Mouse (Mus musculus): Measurements from ENCODE around the gene Enox1. TPM values are rescaled to one million over a fixed set of nuclear protein-coding genes. Genes with fewer than 3 reads are reported as not detected.

Enox1 gene
- total and polyA plus RNA-seq, 3 experiments: not detected

GRCm38 (mm10) chr14:77662994-77663393 lies 506.4 kb downstream of the Enox1 start:
- H3K4me1 ChIP-seq (ENCODE audit: control insufficient read depth in 1 of 2, insufficient read depth in 2 of 2): no peaks in the 10 kb centered on the region
- in situ Hi-C loops (cut with MboI; ENCODE audit: low pct_ligation_motif_present, low pct_unique_long_range_greater_than_20kb, low sequenced_read_pairs) (no loop called here), dilution Hi-C loops (cut with MboI; ENCODE audit: extremely low pct_ligation_motif_present, extremely low pct_unique_long_range_greater_than_20kb, low sequenced_read_pairs) (no loop called here)
- H3K9ac ChIP-seq (ENCODE audit: insufficient read depth, low read depth): no peak overlapping the region
- DNase-seq (ENCODE audit: extremely low read depth): no peak
- no peaks in the 10 kb centered on the region for H3K27me3 ChIP-seq (replicated peaks)
- no peak for TF ChIP-seq ETS1 (conservative IDR thresholded peaks at IDR 0.05; ENCODE audit: low read depth, low read length)
- no peak for TF ChIP-seq BHLHE40 (IDR thresholded peaks at IDR 0.05; ENCODE audit: low read depth, low read length)
- TF ChIP-seq MAFK (IDR thresholded peaks at IDR 0.05; ENCODE audit: insufficient replicate concordance, low read length): no peak
- TF ChIP-seq JUND (conservative IDR thresholded peaks at IDR 0.05; ENCODE audit: low read depth, low read length): no peak
- TF ChIP-seq NELFE (IDR thresholded peaks at IDR 0.05; ENCODE audit: low read depth, low read length): no peak
- no peak for TF ChIP-seq SIN3A (IDR thresholded peaks at IDR 0.05; ENCODE audit: low read length)
- no peak for TF ChIP-seq USF2 (conservative IDR thresholded peaks at IDR 0.05; ENCODE audit: low read depth, low read length)
- no peak for TF ChIP-seq E2F4 (IDR thresholded peaks at IDR 0.05; ENCODE audit: insufficient replicate concordance, low read depth, low read length)
- H3K9me3 ChIP-seq (replicated peaks; ENCODE audit: low read length): peaks cover 67% of the 10 kb centered on the region
- H3K36me3 ChIP-seq (replicated peaks in 1 of 2; ENCODE audit: control insufficient read depth in 1 of 2, insufficient read depth in 1 of 2, low read length in 1 of 2): no peaks in the 10 kb centered on the region
- H3K4me3 ChIP-seq (replicated peaks in 1 of 3; ENCODE audit: low read depth in 2 of 3, low read length in 2 of 3, poor library complexity in 1 of 3): no peak overlapping the region
- no peak overlapping the region for H3K27ac ChIP-seq (ENCODE audit: insufficient read depth, low read depth)
- H3K79me2 ChIP-seq (replicated peaks; ENCODE audit: control insufficient read depth, extremely low read depth, insufficient read depth, poor library complexity, severe bottlenecking): no peaks in the 10 kb centered on the region
- no peak overlapping the region for H3K4me2 ChIP-seq (ENCODE audit: insufficient read depth, low read depth, poor library complexity, severe bottlenecking)

- H3K9me3 ChIP-seq (replicated peaks; ENCODE audit: low read length): peaks cover 75% of the 10 kb centered on the region
- no peaks in the 10 kb centered on the region for H3K36me3 ChIP-seq (replicated peaks in 1 of 2; ENCODE audit: control insufficient read depth in 1 of 2, insufficient read depth in 1 of 2, low read length in 1 of 2)
- H3K4me2 ChIP-seq (ENCODE audit: insufficient read depth, low read depth, poor library complexity, severe bottlenecking): no peak overlapping the region
- no peak overlapping the region for H3K4me3 ChIP-seq (replicated peaks in 1 of 3; ENCODE audit: low read depth in 2 of 3, low read length in 2 of 3, poor library complexity in 1 of 3)
- dilution Hi-C loops (cut with MboI; ENCODE audit: extremely low pct_ligation_motif_present, extremely low pct_unique_long_range_greater_than_20kb, low sequenced_read_pairs): no loop called here
- H3K27ac ChIP-seq (ENCODE audit: insufficient read depth, low read depth): no peak overlapping the region
- no peaks in the 10 kb centered on the region for H3K4me1 ChIP-seq (ENCODE audit: control insufficient read depth in 1 of 2, insufficient read depth in 2 of 2)
- no peak overlapping the region for H3K9ac ChIP-seq (ENCODE audit: insufficient read depth, low read depth)
- no peaks in the 10 kb centered on the region for H3K79me2 ChIP-seq (replicated peaks; ENCODE audit: control insufficient read depth, extremely low read depth, insufficient read depth, poor library complexity, severe bottlenecking)
- no peaks in the 10 kb centered on the region for H3K27me3 ChIP-seq (replicated peaks)
- no peak for TF ChIP-seq ETS1 (conservative IDR thresholded peaks at IDR 0.05; ENCODE audit: low read depth, low read length)
- no peak for TF ChIP-seq NRF1 (IDR thresholded peaks at IDR 0.05; ENCODE audit: low read depth, low read length)
- no peak for TF ChIP-seq E2F4 (IDR thresholded peaks at IDR 0.05; ENCODE audit: insufficient replicate concordance, low read depth, low read length)
- no peak for TF ChIP-seq ZKSCAN1 (IDR thresholded peaks at IDR 0.05; ENCODE audit: borderline replicate concordance, low read depth, low read length)
- TF ChIP-seq ZC3H11A (IDR thresholded peaks at IDR 0.05; ENCODE audit: low read depth, low read length): no peak
- DNase-seq (ENCODE audit: extremely low read depth): no peak
- in situ Hi-C loops (cut with MboI; ENCODE audit: low pct_ligation_motif_present, low pct_unique_long_range_greater_than_20kb, low sequenced_read_pairs): no loop called here
Measured at GRCm38 (mm10) chr14:77668096-77668495, 511.5 kb downstream of the Enox1 start.

- in situ Hi-C loops (cut with MboI; ENCODE audit: low pct_ligation_motif_present, low pct_unique_long_range_greater_than_20kb, low sequenced_read_pairs): no loop called here
Measured at GRCm38 (mm10) chr14:77669494-77669893, 512.9 kb downstream of the Enox1 start.

More at GRCm38 (mm10) chr14:77669494-77669893, 512.9 kb downstream of the Enox1 start:
- H3K4me3 ChIP-seq (replicated peaks in 1 of 3; ENCODE audit: low read depth in 2 of 3, low read length in 2 of 3, poor library complexity in 1 of 3): no peak overlapping the region
- H3K27me3 ChIP-seq (replicated peaks): no peaks in the 10 kb centered on the region
- dilution Hi-C loops (cut with MboI; ENCODE audit: extremely low pct_ligation_motif_present, extremely low pct_unique_long_range_greater_than_20kb, low sequenced_read_pairs): no loop called here
- DNase-seq (ENCODE audit: extremely low read depth): no peak
- no peak overlapping the region for H3K9ac ChIP-seq (ENCODE audit: insufficient read depth, low read depth)
- H3K9me3 ChIP-seq (replicated peaks; ENCODE audit: low read length): peaks cover 81% of the 10 kb centered on the region
- no peaks in the 10 kb centered on the region for H3K36me3 ChIP-seq (replicated peaks in 1 of 2; ENCODE audit: control insufficient read depth in 1 of 2, insufficient read depth in 1 of 2, low read length in 1 of 2)
- H3K4me1 ChIP-seq (ENCODE audit: control insufficient read depth in 1 of 2, insufficient read depth in 2 of 2): no peaks in the 10 kb centered on the region
- no peak overlapping the region for H3K27ac ChIP-seq (ENCODE audit: insufficient read depth, low read depth)
- TF ChIP-seq ZKSCAN1 (IDR thresholded peaks at IDR 0.05; ENCODE audit: borderline replicate concordance, low read depth, low read length) (no peak), USF1 (IDR thresholded peaks at IDR 0.05; ENCODE audit: low read depth, low read length) (no peak), ELF1 (IDR thresholded peaks at IDR 0.05; ENCODE audit: low read depth, low read length) (no peak), GABPA (IDR thresholded peaks at IDR 0.05; ENCODE audit: insufficient replicate concordance, low read depth, low read length) (no peak), ZC3H11A (IDR thresholded peaks at IDR 0.05; ENCODE audit: low read depth, low read length) (no peak), USF2 (conservative IDR thresholded peaks at IDR 0.05; ENCODE audit: low read depth, low read length) (no peak), JUN (IDR thresholded peaks at IDR 0.05; ENCODE audit: insufficient read depth, low read depth, low read length) (no peak), POLR2A (IDR thresholded peaks at IDR 0.05; ENCODE audit: low read depth, low read length) (no peak), E2F4 (IDR thresholded peaks at IDR 0.05; ENCODE audit: insufficient replicate concordance, low read depth, low read length) (no peak), NELFE (IDR thresholded peaks at IDR 0.05; ENCODE audit: low read depth, low read length) (no peak), PAX5 (IDR thresholded peaks at IDR 0.05; ENCODE audit: low read length) (no peak), MYC (IDR thresholded peaks at IDR 0.05; ENCODE audit: low read depth, low read length) (no peak)
- H3K4me2 ChIP-seq (ENCODE audit: insufficient read depth, low read depth, poor library complexity, severe bottlenecking): no peak overlapping the region
- H3K79me2 ChIP-seq (replicated peaks; ENCODE audit: control insufficient read depth, extremely low read depth, insufficient read depth, poor library complexity, severe bottlenecking): no peaks in the 10 kb centered on the region
